Mouse (Mus musculus): ENCODE results near the gene Aim2.

- TF ChIP-seq CTCF (conservative IDR thresholded peaks at IDR 0.05; ENCODE audit: insufficient read depth, insufficient read length, low read depth, low read length) = no peak
- TF ChIP-seq POLR2A (IDR thresholded peaks at IDR 0.05; ENCODE audit: low read depth, low read length) = no peak
Measured at GRCm38 (mm10) chr1:173321593-173322248, 29.0 kb upstream of the Aim2 start.
